Comparison of ENCODE assay signal across 8 mouse cellular contexts in genomic region chr3:95957359-95958148, GRCm38 (mm10). TPM values are rescaled to one million over a fixed set of nuclear protein-coding genes. Genes with fewer than 3 reads are reported as not detected.
DNase-seq lines count a peak whose midpoint lies in the region; ATAC-seq and TF ChIP-seq lines count a peak whose summit lies in the region.

No protein-coding gene starts in this region.

- no peak overlapping the region for H3K9ac ChIP-seq in kidney, embryonic 14.5 days (ENCODE audit: low read depth, low read length)
- H3K9ac ChIP-seq in heart, embryonic 16.5 days (ENCODE audit: low read length): peak overlapping the region; percentile 38; the same call in 1 of the 2 replicates
- H3K9ac ChIP-seq in intestine, embryonic 15.5 days: no peak overlapping the region
- no peak overlapping the region for H3K9ac ChIP-seq in intestine, embryonic 16.5 days (ENCODE audit: low read depth, low read length)

- no peak overlapping the region for H3K4me3 ChIP-seq in kidney, adult 2 months (ENCODE audit: insufficient read depth, low read depth, low read length)
- no peak overlapping the region for H3K4me3 ChIP-seq in kidney, embryonic 14.5 days (ENCODE audit: low read length)
- H3K4me3 ChIP-seq in heart, embryonic 16.5 days (ENCODE audit: low read length): no peak overlapping the region
- no peak overlapping the region for H3K4me3 ChIP-seq in intestine, embryonic 15.5 days (replicated peaks)
- no peak overlapping the region for H3K4me3 ChIP-seq in intestine, embryonic 16.5 days (ENCODE audit: low read length)

- 53% methylated on average over 8 of the region's 8 CpGs for WGBS in kidney, adult 2 months
- WGBS in kidney, embryonic 14.5 days: 64% methylated on average over 8 of the region's 8 CpGs
- 13% methylated on average over 8 of the region's 8 CpGs for WGBS in heart, embryonic 16.5 days
- WGBS in intestine, embryonic 15.5 days: 59% methylated on average over 8 of the region's 8 CpGs
- WGBS in intestine, embryonic 16.5 days: 61% methylated on average over 8 of the region's 8 CpGs

- TF ChIP-seq POLR2A in kidney, adult 2 months (IDR thresholded peaks at IDR 0.05; ENCODE audit: low read depth, low read length): no peak
- TF ChIP-seq POLR2A in brain, embryonic 14.5 days (IDR thresholded peaks at IDR 0.05; ENCODE audit: borderline replicate concordance, extremely low read depth, insufficient read depth, insufficient read length, poor library complexity, severe bottlenecking): no peak

- no peaks in the 10 kb centered on the region for H3K9me3 ChIP-seq in kidney, embryonic 14.5 days (ENCODE audit: control insufficient read depth, low read length)
- no peaks in the 10 kb centered on the region for H3K9me3 ChIP-seq in heart, embryonic 16.5 days (replicated peaks; ENCODE audit: control insufficient read depth, low read length)
- H3K9me3 ChIP-seq in intestine, embryonic 15.5 days: no peaks in the 10 kb centered on the region
- no peaks in the 10 kb centered on the region; the same call in 1 of the 2 replicates for H3K9me3 ChIP-seq in intestine, embryonic 16.5 days (ENCODE audit: control insufficient read depth, low read length)

- no peak overlapping the region for H3K4me2 ChIP-seq in kidney, embryonic 14.5 days (replicated peaks; ENCODE audit: low read depth, low read length)
- H3K4me2 ChIP-seq in heart, embryonic 16.5 days (ENCODE audit: low read depth, low read length): peak overlapping the region; percentile 28
- H3K4me2 ChIP-seq in intestine, embryonic 15.5 days (replicated peaks): no peak overlapping the region
- H3K4me2 ChIP-seq in intestine, embryonic 16.5 days (ENCODE audit: low read depth, low read length): no peak overlapping the region

- H3K27ac ChIP-seq in kidney, adult 2 months (ENCODE audit: insufficient read depth, low read depth, low read length): no peak overlapping the region
- H3K27ac ChIP-seq in kidney, embryonic 14.5 days (ENCODE audit: low read depth, low read length): no peak overlapping the region
- peak overlapping the region; percentile 90 for H3K27ac ChIP-seq in heart, embryonic 16.5 days (ENCODE audit: low read length)
- no peak overlapping the region for H3K27ac ChIP-seq in intestine, embryonic 15.5 days
- no peak overlapping the region for H3K27ac ChIP-seq in intestine, embryonic 16.5 days (ENCODE audit: low read length)

- H3K36me3 ChIP-seq in kidney, adult 2 months (ENCODE audit: control insufficient read depth, insufficient read depth, low read length): no peaks in the 10 kb centered on the region
- H3K36me3 ChIP-seq in kidney, embryonic 14.5 days (ENCODE audit: control insufficient read depth, insufficient read depth, low read length): no peaks in the 10 kb centered on the region
- no peaks in the 10 kb centered on the region for H3K36me3 ChIP-seq in heart, embryonic 16.5 days (ENCODE audit: control insufficient read depth, insufficient read depth)
- no peaks in the 10 kb centered on the region for H3K36me3 ChIP-seq in intestine, embryonic 15.5 days
- H3K36me3 ChIP-seq in intestine, embryonic 16.5 days (ENCODE audit: control insufficient read depth, insufficient read depth, low read length): no peaks in the 10 kb centered on the region

- H3K27me3 ChIP-seq in kidney, adult 2 months (replicated peaks; ENCODE audit: control insufficient read depth, insufficient read depth, low read length): no peaks in the 10 kb centered on the region
- no peaks in the 10 kb centered on the region for H3K27me3 ChIP-seq in kidney, embryonic 14.5 days (ENCODE audit: control insufficient read depth, insufficient read depth, low read length)
- no peaks in the 10 kb centered on the region for H3K27me3 ChIP-seq in heart, embryonic 16.5 days (ENCODE audit: control insufficient read depth, insufficient read depth, low read length)
- no peaks in the 10 kb centered on the region for H3K27me3 ChIP-seq in intestine, embryonic 15.5 days (replicated peaks)
- no peaks in the 10 kb centered on the region for H3K27me3 ChIP-seq in intestine, embryonic 16.5 days (replicated peaks; ENCODE audit: control insufficient read depth, insufficient read depth, low read length)

- no peak for TF ChIP-seq CTCF in kidney, adult 2 months (conservative IDR thresholded peaks at IDR 0.05; ENCODE audit: insufficient read depth, insufficient read length, low read depth, low read length)
- TF ChIP-seq CTCF in brain, embryonic 14.5 days (IDR thresholded peaks at IDR 0.05; ENCODE audit: borderline replicate concordance, extremely low read depth, insufficient read depth, insufficient read length): no peak

- no peak for ATAC-seq in kidney, embryonic 14.5 days (ENCODE audit: low FRiP score, low TSS enrichment)
- peak; percentile 79 for ATAC-seq in heart, embryonic 16.5 days (replicated peaks; ENCODE audit: extremely low read depth, insufficient read depth, low FRiP score)
- ATAC-seq in intestine, embryonic 15.5 days: no peak
- no peak for ATAC-seq in intestine, embryonic 16.5 days

- H3K4me1 ChIP-seq in kidney, adult 2 months (ENCODE audit: control insufficient read depth, insufficient read depth, low read length): no peaks in the 10 kb centered on the region
- H3K4me1 ChIP-seq in kidney, embryonic 14.5 days (ENCODE audit: control insufficient read depth, insufficient read depth, low read length): no peaks in the 10 kb centered on the region
- peaks cover 24% of the 10 kb centered on the region for H3K4me1 ChIP-seq in heart, embryonic 16.5 days (ENCODE audit: control insufficient read depth, insufficient read depth, low read length)
- no peaks in the 10 kb centered on the region for H3K4me1 ChIP-seq in intestine, embryonic 15.5 days (replicated peaks)
- H3K4me1 ChIP-seq in intestine, embryonic 16.5 days (ENCODE audit: control insufficient read depth, insufficient read depth, low read length): no peaks in the 10 kb centered on the region

- peak; percentile 46 for DNase-seq in kidney, adult 2 months
- peak; percentile 80 for DNase-seq in brain, embryonic 14.5 days (ENCODE audit: low read depth)
- peak; percentile 75 for DNase-seq in lung, postnatal 14 days
- DNase-seq in spleen, adult 18-20 months: no peak

RNA-seq across cellular contexts. Expression of gene Anp32e, which starts 28.5 kb away (rescaled TPM):
- 13.0 and 18.5 TPM in 2 replicates for polyA plus RNA-seq in kidney, adult 2 months (2012; rRNA removed)
- polyA plus RNA-seq in kidney, embryonic 14.5 days (2014; fragmentation: Nextera tagmentation; extraction: Ambion mirVana): 78.3 and 89.0 TPM in 2 replicates
- 98.6 and 107 TPM in 2 replicates for polyA plus RNA-seq in brain, embryonic 14.5 days (2012; rRNA removed)
- polyA plus RNA-seq in heart, embryonic 16.5 days (2015; fragmentation: Nextera tagmentation; extraction: Ambion mirVana): 188 and 233 TPM in 2 replicates
- polyA plus RNA-seq in intestine, embryonic 15.5 days (2015; fragmentation: Nextera tagmentation; extraction: Ambion mirVana): 149 and 178 TPM in 2 replicates
- 140 and 150 TPM in 2 replicates for polyA plus RNA-seq in intestine, embryonic 16.5 days (2015; fragmentation: Nextera tagmentation; extraction: Ambion mirVana)

RNA-seq across cellular contexts. Expression of gene Plekho1, which starts 38.2 kb away (rescaled TPM):
- 32.4 and 33.2 TPM in 2 replicates for polyA plus RNA-seq in kidney, adult 2 months (2012; rRNA removed)
- 39.3 and 48.0 TPM in 2 replicates for polyA plus RNA-seq in kidney, embryonic 14.5 days (2014; fragmentation: Nextera tagmentation; extraction: Ambion mirVana)
- 180 and 199 TPM in 2 replicates for polyA plus RNA-seq in brain, embryonic 14.5 days (2012; rRNA removed)
- 63.3 and 67.1 TPM in 2 replicates for polyA plus RNA-seq in heart, embryonic 16.5 days (2015; fragmentation: Nextera tagmentation; extraction: Ambion mirVana)
- 28.0 and 30.1 TPM in 2 replicates for polyA plus RNA-seq in intestine, embryonic 15.5 days (2015; fragmentation: Nextera tagmentation; extraction: Ambion mirVana)
- 17.3 and 17.7 TPM in 2 replicates for polyA plus RNA-seq in intestine, embryonic 16.5 days (2015; fragmentation: Nextera tagmentation; extraction: Ambion mirVana)

RNA-seq across cellular contexts. Expression of gene Car14, which starts 53.1 kb away (rescaled TPM):
- polyA plus RNA-seq in kidney, adult 2 months (2012; rRNA removed): 206 TPM in 2 replicates
- 21.0 and 25.9 TPM in 2 replicates for polyA plus RNA-seq in kidney, embryonic 14.5 days (2014; fragmentation: Nextera tagmentation; extraction: Ambion mirVana)
- polyA plus RNA-seq in brain, embryonic 14.5 days (2012; rRNA removed): 8.6 and 9.4 TPM in 2 replicates
- polyA plus RNA-seq in heart, embryonic 16.5 days (2015; fragmentation: Nextera tagmentation; extraction: Ambion mirVana): 73.4 and 78.2 TPM in 2 replicates
- polyA plus RNA-seq in intestine, embryonic 15.5 days (2015; fragmentation: Nextera tagmentation; extraction: Ambion mirVana): 1.5 and 1.9 TPM in 2 replicates
- polyA plus RNA-seq in intestine, embryonic 16.5 days (2015; fragmentation: Nextera tagmentation; extraction: Ambion mirVana): 0.76 and 1.1 TPM in 2 replicates

Comparison
In these comparisons a context has a peak if more than half of its experiments do, and no peak if none do; other contexts are left out.
1. DNase-seq: peak in kidney, adult 2 months (single experiment), brain, embryonic 14.5 days (single experiment) and lung, postnatal 14 days (single experiment); none in spleen, adult 18-20 months (0 of 2).